Mouse (Mus musculus) forebrain, embryonic 13.5 days (tissue): ENCODE measurements around the gene Mmel1. TPM values are rescaled to one million over a fixed set of nuclear protein-coding genes. Genes with fewer than 3 reads are reported as not detected.

ENCODE experiments used
- ATAC-seq: fragments of 200-750 bp; cut with Nextera tagmentation; 2 replicates; pipeline ENCODE4 v1.8.0; 2017
- H3K27ac ChIP-seq: fragments of 300-500 bp; sonication (generic); 2 replicates; pipeline ENCODE4 v1.5.1; 2015; ENCODE audit warnings: inconsistent platforms, mild to moderate bottlenecking, moderate library complexity
- H3K27me3 ChIP-seq: fragments of 300-500 bp; sonication (generic); 2 replicates; pipeline ENCODE4 v1.6.1; 2015; ENCODE audit warnings: mild to moderate bottlenecking, inconsistent platforms
- H3K36me3 ChIP-seq: fragments of 300-500 bp; sonication (generic); 2 replicates; pipeline ENCODE4 v1.6.1; 2015; ENCODE audit warnings: mild to moderate bottlenecking, inconsistent platforms; ENCODE audit not compliant: poor library complexity, severe bottlenecking
- H3K4me1 ChIP-seq: fragments of 300-500 bp; sonication (generic); 2 replicates; pipeline ENCODE4 v1.6.1; 2015; ENCODE audit warnings: inconsistent platforms
- H3K4me2 ChIP-seq: fragments of 300-500 bp; sonication (generic); 2 replicates; pipeline ENCODE4 v1.6.1; 2015; ENCODE audit warnings: inconsistent platforms, mild to moderate bottlenecking, moderate library complexity
- H3K4me3 ChIP-seq: fragments of 300-500 bp; sonication (generic); 2 replicates; pipeline ENCODE4 v1.5.1; 2015; ENCODE audit warnings: mild to moderate bottlenecking, inconsistent platforms
- H3K9ac ChIP-seq: fragments of 300-500 bp; sonication (generic); 2 replicates; pipeline ENCODE4 v1.6.1; 2015; ENCODE audit warnings: mild to moderate bottlenecking, inconsistent platforms
- H3K9me3 ChIP-seq: fragments of 300-500 bp; sonication (generic); replicated peaks from 2 replicates; pipeline ENCODE4 v1.6.1; 2016; ENCODE audit warnings: inconsistent platforms
- WGBS: fragments of 180-500 bp; shearing (Covaris S2); methylation state at CpG from one replicate; pipeline ENCODE4 v1.1.7; 2015; 5-methylcytosine and 5-hydroxymethylcytosine counted together
- polyA plus RNA-seq: library from polyadenylated mRNA; unstranded; fragments of >200 nt; fragmentation: Nextera tagmentation; extraction: Ambion mirVana; gene quantifications from 2 replicates; pipeline ENCODE4 v1.2.1, GENCODE M21; 2015

Mmel1 gene
- polyA plus RNA-seq, 1 experiment from 2014 or later: 0.12 TPM

- Histone ChIP-seq H3K27ac (no peak overlapping the region), H3K9ac (no peak overlapping the region), H3K27me3 (0 out of 2 replicates have a peak, but pooled peaks cover 2% of the 10 kb centered on the region), H3K4me1 (no peaks in the 10 kb centered on the region), H3K4me3 (no peak overlapping the region), H3K4me2 (no peak overlapping the region), H3K9me3 (no peaks in the 10 kb centered on the region), H3K36me3 (no peaks in the 10 kb centered on the region)
- 95% methylated on average over 4 of the region's 4 CpGs for WGBS
- ATAC-seq: no peak
Measured at GRCm38 (mm10) chr4:154914252-154914651, 44.9 kb downstream of the Mmel1 start.

DNA sequence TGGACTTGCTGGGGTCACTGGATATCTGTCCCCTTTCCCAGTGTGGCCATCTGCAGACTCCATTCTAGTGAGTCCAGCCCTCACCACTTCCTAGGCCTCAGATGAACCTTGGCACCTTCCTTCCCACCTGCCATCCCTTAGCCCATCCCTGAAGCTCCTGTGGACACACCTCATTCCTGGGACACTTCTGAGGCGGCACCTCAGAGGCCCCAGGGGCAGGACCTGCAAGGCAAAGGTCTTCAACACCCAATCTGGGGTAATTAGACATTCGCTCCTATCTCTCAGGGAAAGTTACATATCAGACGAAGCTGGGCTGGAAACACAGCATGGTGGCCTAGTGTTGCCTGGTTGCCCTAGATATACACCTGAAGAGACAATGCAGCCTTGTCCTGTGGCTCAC is 45.3 kb downstream of the Mmel1 start:
- H3K27me3 ChIP-seq: 0 out of 2 replicates have a peak, but pooled peaks cover 2% of the 10 kb centered on the region
- no peaks in the 10 kb centered on the region for H3K36me3 ChIP-seq
- H3K4me3 ChIP-seq: no peak overlapping the region
- no peak for ATAC-seq
- H3K4me2 ChIP-seq: no peak overlapping the region
- no peak overlapping the region for H3K9ac ChIP-seq
- H3K4me1 ChIP-seq: no peaks in the 10 kb centered on the region
- 83% methylated on average over 3 of the region's 3 CpGs for WGBS
- H3K9me3 ChIP-seq: no peaks in the 10 kb centered on the region
- H3K27ac ChIP-seq: no peak overlapping the region

DNA sequence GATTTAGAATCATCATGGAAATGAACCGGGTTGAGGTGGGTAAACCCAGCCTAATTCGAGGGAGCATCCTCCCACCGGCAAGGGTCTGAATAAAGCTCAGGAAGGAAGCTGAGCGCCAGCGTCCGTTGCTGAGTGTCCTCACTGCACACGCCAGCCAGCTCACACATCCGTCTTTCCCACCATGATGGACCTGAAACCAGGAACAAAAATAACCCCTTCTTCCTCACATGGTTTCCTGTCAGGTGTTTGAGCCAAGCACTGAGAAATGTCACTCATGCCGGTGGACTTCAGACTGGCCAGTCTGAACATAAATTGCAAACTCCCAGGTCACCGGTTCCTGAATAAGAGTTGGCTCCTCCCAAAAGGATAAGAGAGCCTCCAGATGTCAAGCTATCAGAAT is 45.9 kb downstream of the Mmel1 start:
- no peak for ATAC-seq

DNA sequence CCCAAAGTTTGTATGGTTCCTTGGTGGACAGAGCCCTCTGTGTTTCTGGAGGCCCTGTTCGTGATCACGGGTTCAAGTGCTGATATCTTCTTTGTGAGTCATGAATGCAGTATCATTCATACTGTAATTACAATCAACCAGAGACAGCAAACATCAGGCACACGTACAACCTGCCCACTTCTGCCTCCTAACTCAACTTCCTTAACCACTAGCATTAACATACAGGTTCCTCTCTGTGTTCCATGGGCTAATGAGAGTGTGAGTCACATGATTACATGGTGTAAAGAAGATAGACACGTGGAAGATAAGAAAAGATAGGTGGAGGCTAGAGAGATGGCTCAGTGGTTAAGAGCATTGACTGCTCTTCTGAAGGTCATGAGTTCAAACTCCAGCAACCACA is 47.3 kb downstream of the Mmel1 start:
- WGBS: 81% methylated on average over 4 of the region's 4 CpGs
- ATAC-seq: no peak
- no peaks in the 10 kb centered on the region for H3K9me3 ChIP-seq

More for the DNA sequence above, 45.9 kb downstream of the Mmel1 start:
- H3K27me3 ChIP-seq: 0 out of 2 replicates have a peak, but pooled peaks cover 2% of the 10 kb centered on the region
- H3K4me1 ChIP-seq: no peaks in the 10 kb centered on the region
- H3K9me3 ChIP-seq: no peaks in the 10 kb centered on the region
- H3K4me2 ChIP-seq: no peak overlapping the region
- WGBS: 87% methylated on average over 10 of the region's 10 CpGs
- H3K36me3 ChIP-seq: no peaks in the 10 kb centered on the region
- no peak overlapping the region for H3K27ac ChIP-seq
- no peak overlapping the region for H3K4me3 ChIP-seq
- H3K9ac ChIP-seq: no peak overlapping the region

GRCm38 (mm10) chr4:154922291-154922690 is 52.9 kb downstream of the Mmel1 start:
- WGBS: 81% methylated on average over 4 of the region's 4 CpGs
- H3K9ac ChIP-seq: no peak overlapping the region
- peaks cover 4% of the 10 kb centered on the region; the same call in 1 of the 2 replicates for H3K27me3 ChIP-seq
- no peaks in the 10 kb centered on the region for H3K4me1 ChIP-seq
- H3K9me3 ChIP-seq: no peaks in the 10 kb centered on the region
- H3K27ac ChIP-seq: no peak overlapping the region
- H3K36me3 ChIP-seq: no peaks in the 10 kb centered on the region
- H3K4me2 ChIP-seq: no peak overlapping the region
- H3K4me3 ChIP-seq: no peak overlapping the region
- ATAC-seq: no peak

More for the DNA sequence above, 47.3 kb downstream of the Mmel1 start:
- H3K4me2 ChIP-seq: no peak overlapping the region
- H3K9ac ChIP-seq: no peak overlapping the region
- no peak overlapping the region for H3K4me3 ChIP-seq
- H3K4me1 ChIP-seq: no peaks in the 10 kb centered on the region
- H3K36me3 ChIP-seq: no peaks in the 10 kb centered on the region
- H3K27me3 ChIP-seq: 0 out of 2 replicates have a peak, but pooled peaks cover 2% of the 10 kb centered on the region
- H3K27ac ChIP-seq: no peak overlapping the region

DNA sequence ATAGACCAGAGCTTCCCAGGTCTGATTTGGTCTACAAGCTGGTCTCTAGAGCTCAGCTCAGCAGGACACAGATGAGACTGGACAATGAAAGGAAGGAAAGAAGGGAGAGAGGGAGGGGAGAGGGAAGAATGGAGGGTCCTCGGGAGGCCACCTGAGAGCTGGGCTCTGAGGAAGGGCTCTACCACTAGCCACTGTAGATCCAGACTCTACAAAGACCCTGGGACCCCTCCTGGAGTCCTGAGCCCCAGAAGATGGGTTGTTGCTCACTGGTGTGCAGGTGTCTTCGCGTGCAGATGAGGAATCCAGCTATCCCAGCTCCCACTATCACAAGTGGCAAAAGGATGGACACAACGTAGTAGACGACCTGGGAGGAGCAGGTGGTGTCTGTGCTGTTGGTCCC is 53.5 kb downstream of the Mmel1 start:
- Histone ChIP-seq H3K27ac (no peak overlapping the region), H3K4me1 (no peaks in the 10 kb centered on the region), H3K9me3 (no peaks in the 10 kb centered on the region), H3K4me2 (no peak overlapping the region), H3K36me3 (no peaks in the 10 kb centered on the region), H3K4me3 (no peak overlapping the region), H3K27me3 (peaks cover 4% of the 10 kb centered on the region; the same call in 1 of the 2 replicates), H3K9ac (no peak overlapping the region)
- ATAC-seq: no peak
- 83% methylated on average over 5 of the region's 5 CpGs for WGBS

GRCm38 (mm10) chr4:154925413-154925812 is 56.0 kb downstream of the Mmel1 start:
- Histone ChIP-seq H3K27ac (no peak overlapping the region), H3K36me3 (no peaks in the 10 kb centered on the region), H3K9ac (no peak overlapping the region), H3K4me2 (no peak overlapping the region), H3K9me3 (no peaks in the 10 kb centered on the region), H3K4me3 (no peak overlapping the region), H3K4me1 (no peaks in the 10 kb centered on the region), H3K27me3 (peaks cover 4% of the 10 kb centered on the region; the same call in 1 of the 2 replicates)
- 51% methylated on average over 4 of the region's 4 CpGs for WGBS
- no peak for ATAC-seq

- WGBS: 70% methylated on average over 9 of the region's 9 CpGs
- Histone ChIP-seq H3K4me1 (no peaks in the 10 kb centered on the region), H3K27me3 (peaks cover 4% of the 10 kb centered on the region; the same call in 1 of the 2 replicates), H3K4me3 (no peak overlapping the region), H3K4me2 (no peak overlapping the region), H3K36me3 (no peaks in the 10 kb centered on the region), H3K9ac (no peak overlapping the region), H3K9me3 (no peaks in the 10 kb centered on the region), H3K27ac (no peak overlapping the region)
- no peak for ATAC-seq
Measured at GRCm38 (mm10) chr4:154926969-154927898, 57.8 kb downstream of the Mmel1 start.

DNA sequence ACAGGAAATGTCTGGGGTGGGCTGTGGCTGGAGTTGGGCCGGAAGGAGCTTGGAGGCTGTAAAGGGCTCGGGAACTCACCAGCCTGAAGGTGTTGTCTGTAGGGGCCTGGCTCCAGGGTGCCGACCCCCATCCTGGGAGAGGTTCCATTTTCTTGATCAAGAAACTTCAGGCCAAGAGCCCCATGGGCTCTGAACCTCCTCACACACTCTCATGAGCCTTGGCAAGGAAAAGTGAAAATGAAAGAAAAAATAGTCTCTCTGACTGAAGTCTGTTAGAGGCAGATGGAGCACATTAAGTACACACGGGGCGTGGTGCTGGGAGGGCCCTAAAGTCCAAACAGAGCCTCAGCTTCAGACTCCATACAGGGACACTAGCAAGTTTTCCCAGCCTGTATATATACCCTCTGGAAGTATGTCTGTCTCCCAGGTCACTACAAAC is 58.5 kb downstream of the Mmel1 start:
- Histone ChIP-seq H3K4me2 (no peak overlapping the region), H3K27me3 (peaks cover 4% of the 10 kb centered on the region; the same call in 1 of the 2 replicates), H3K4me1 (no peaks in the 10 kb centered on the region), H3K36me3 (no peaks in the 10 kb centered on the region), H3K27ac (no peak overlapping the region), H3K4me3 (no peak overlapping the region), H3K9ac (no peak overlapping the region), H3K9me3 (no peaks in the 10 kb centered on the region)
- no peak for ATAC-seq
- 77% methylated on average over 5 of the region's 5 CpGs for WGBS

DNA sequence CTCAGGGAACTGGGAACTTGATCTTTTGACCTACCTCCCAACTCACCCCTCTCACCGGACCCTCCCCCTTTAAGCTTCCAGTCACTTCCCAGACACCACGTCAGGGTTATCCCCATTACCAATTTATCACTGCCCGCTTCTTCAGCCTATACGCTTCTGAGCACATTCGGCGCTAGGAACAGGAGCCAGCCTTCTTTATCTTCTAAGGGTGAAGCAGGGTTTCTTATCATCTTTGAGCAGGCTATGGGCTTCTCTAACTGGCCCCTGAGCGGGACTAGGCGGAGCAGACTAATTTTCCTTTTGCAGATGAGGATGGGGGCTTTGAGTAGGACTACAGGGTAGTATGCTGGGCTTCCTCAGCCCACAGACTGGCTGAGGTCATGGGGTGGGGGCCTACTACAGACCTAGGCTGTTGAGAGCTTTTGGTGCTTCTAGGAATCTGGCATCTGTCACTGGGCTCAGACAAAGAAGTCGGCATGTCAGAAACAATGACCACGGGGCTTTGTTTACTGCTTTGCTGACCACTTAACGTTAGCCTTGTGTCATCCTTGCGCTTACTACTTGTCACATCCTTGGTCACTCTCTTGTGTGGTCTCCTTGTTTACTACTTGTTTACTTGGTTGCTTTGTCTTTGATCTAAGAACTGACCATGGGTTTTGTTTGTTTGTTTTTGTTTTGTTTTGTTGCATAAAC is 59.2 kb downstream of the Mmel1 start, which contains the start of gene Tnfrsf14:
Gene Tnfrsf14 (minus strand): TSS at position 169 of the 693 bp plus-strand sequence.
- Histone ChIP-seq H3K27me3 (peaks cover 4% of the 10 kb centered on the region; the same call in 1 of the 2 replicates), H3K9me3 (no peaks in the 10 kb centered on the region), H3K9ac (no peak within 1 kb of the TSS), H3K4me2 (no peak within 1 kb of the TSS), H3K36me3 (no peaks in the 10 kb centered on the region), H3K27ac (no peak within 1 kb of the TSS), H3K4me1 (no peaks in the 10 kb centered on the region), H3K4me3 (no peak within 1 kb of the TSS)
- ATAC-seq: no peak
- WGBS: 67% methylated on average over 12 of the region's 12 CpGs

DNA sequence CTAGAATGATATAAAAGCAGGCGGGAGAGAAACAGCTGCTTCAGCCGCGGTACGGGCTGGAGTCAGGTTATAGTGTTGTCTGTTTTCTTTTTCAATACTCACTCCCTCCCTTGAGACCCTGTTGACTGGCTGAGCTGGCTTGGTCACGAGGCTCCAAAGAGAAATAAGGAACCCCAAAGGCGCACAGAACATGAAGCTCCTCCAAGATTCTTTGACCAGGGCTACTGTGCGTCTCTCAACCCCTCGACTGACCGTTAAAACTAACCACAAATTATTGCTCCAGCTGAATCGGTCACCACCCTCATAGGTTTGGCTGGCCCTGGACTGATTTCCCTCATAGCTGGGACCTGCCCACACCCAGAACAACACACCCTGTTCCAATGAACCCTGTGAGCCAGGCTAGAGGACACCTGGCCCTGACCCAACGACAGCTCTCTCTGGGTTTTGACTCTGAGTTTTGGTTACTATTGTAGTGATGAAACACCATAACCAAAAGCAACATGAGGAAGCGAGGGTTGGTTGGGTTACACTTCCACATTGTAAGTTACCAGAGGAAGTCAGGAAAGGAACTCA is 59.8 kb downstream of the Mmel1 start:
- Histone ChIP-seq H3K9ac (no peak overlapping the region), H3K27me3 (peaks cover 4% of the 10 kb centered on the region; the same call in 1 of the 2 replicates), H3K4me3 (no peak overlapping the region), H3K36me3 (no peaks in the 10 kb centered on the region), H3K9me3 (no peaks in the 10 kb centered on the region), H3K4me2 (no peak overlapping the region), H3K4me1 (no peaks in the 10 kb centered on the region), H3K27ac (no peak overlapping the region)
- no peak for ATAC-seq
- 88% methylated on average over 12 of the region's 12 CpGs for WGBS
